Mouse (Mus musculus): ENCODE results near the gene Golga2.

DNA sequence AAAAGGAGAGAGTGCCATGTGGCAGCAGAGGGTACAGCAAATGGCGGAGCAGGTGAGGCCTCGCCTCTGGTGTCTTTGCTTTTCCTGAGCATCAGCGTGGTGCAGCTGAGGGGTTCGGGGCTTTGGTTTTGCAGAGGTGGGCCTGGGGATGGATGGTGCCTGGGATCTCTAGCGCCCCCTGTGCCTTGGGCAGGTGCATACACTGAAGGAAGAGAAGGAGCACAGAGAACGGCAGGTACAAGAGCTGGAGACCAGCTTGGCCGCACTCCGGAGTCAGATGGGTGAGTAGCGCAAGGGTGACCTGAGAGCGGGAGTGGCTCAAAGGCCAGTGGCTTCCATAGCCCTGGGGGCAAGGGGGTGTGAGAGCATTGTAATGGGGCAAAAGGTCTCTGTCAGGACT is 15.8 kb downstream of the Golga2 start:
- TF ChIP-seq CTCF (IDR thresholded peaks at IDR 0.05; ENCODE audit: borderline replicate concordance, insufficient read depth, low read depth, low read length) (no peak), POLR2A (IDR thresholded peaks at IDR 0.05; ENCODE audit: borderline replicate concordance, insufficient read depth, low read length) (no peak)
